Mouse (Mus musculus) G1E (cell line): ENCODE data around the gene Myh7b.

ENCODE experiments used
- CTCF ChIP-seq: IDR thresholded peaks from 2 replicates; pipeline ENCODE4 v1.5.1; 2012; ENCODE audit warnings: low read depth, low read length, inconsistent platforms, mixed read lengths
- GATA1 ChIP-seq: IDR thresholded peaks from 2 replicates; pipeline ENCODE4 v1.6.1; 2012; ENCODE audit warnings: borderline replicate concordance, low read length, inconsistent platforms, mixed read lengths
- POLR2AphosphoS5 ChIP-seq: IDR thresholded peaks from 2 replicates; pipeline ENCODE4 v1.6.1; 2012; ENCODE audit warnings: low read depth, low read length, inconsistent platforms; ENCODE audit not compliant: insufficient replicate concordance
- TAL1 ChIP-seq: conservative IDR thresholded peaks from 2 replicates; pipeline ENCODE4 v1.6.1; 2012; ENCODE audit warnings: low read depth, low read length, inconsistent platforms, mixed read lengths

DNA sequence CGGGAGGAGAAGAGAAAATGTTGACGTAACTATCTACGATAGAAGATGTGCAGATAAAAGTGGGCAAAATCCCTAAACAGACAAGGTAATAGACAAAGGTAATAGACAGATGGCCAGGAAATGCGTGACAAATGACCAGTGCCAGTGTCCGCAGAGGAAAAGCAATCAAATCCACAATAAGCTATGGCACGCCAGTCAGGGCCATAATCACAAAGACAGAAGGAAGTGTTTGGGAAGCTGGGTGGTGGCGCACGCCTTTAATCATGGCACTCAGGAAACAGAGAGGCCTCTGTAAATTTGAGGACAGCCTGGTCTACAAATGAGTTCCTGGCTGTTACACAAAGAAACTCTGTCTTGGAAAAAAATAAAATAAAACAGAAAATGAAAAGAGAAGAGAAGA is 70.2 kb downstream of the Myh7b start:
- TF ChIP-seq CTCF (no peak), TAL1 (no peak), GATA1 (no peak), POLR2AphosphoS5 (no peak)
